Mouse (Mus musculus) 416B (cell line): ENCODE results near the gene Stam.
"Not testable (repeated sequence)": the region's sequence is repeated elsewhere in the genome, so short reads cannot be mapped to it uniquely, and the experiment has no call there.

Source experiments
- DNase-seq: peaks from one replicate; pipeline ENCODE4 v3.0.0; 2011; ENCODE audit warnings: low read depth

The Stam gene

GRCm38 (mm10) chr2:14192046-14192445 lies 118.1 kb downstream of the Stam start:
- peak; percentile 25 for DNase-seq

DNA sequence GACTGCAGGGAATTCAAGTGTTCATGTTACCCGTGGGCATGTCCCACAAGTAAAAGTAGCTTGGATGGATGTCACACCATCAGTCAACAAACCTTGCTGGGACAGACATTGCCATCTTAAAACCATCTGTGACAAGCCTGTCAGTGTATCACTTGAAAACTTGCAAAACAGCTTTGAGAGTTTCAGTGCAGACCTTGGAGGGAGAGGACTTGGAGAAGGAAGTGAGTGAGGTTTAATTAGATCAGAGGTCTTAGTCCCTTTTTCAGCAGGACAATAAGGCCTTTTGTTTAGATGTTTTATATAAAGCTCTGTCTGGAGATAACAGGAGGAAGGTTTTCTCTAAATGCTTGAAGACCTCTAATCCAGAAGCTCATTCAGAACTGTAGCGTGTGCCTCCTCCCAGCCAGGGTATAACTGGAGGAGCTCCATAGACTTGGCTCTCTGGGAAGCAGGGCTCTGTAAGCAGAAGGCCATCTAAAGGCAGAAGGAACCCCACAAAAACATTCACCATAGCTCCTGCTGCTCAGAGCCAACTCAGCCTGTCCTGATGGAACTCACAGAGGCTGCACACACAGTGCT lies 124.5 kb downstream of the Stam start:
- not testable (repeated sequence) for DNase-seq
